Mouse (Mus musculus) thymus, postnatal 25 days (tissue): ENCODE results near the gene Epha2.

Experiments used
- DNase-seq: peaks from one replicate; pipeline ENCODE4 v3.0.0; 2022

Epha2 gene

GRCm38 (mm10) chr4:141304223-141304611 lies 3.2 kb downstream of the Epha2 start:
- no peak for DNase-seq

- DNase-seq, result no peak
These were observed 5.0 kb downstream of the Epha2 start for GRCm38 (mm10) chr4:141306057-141306456.

DNA sequence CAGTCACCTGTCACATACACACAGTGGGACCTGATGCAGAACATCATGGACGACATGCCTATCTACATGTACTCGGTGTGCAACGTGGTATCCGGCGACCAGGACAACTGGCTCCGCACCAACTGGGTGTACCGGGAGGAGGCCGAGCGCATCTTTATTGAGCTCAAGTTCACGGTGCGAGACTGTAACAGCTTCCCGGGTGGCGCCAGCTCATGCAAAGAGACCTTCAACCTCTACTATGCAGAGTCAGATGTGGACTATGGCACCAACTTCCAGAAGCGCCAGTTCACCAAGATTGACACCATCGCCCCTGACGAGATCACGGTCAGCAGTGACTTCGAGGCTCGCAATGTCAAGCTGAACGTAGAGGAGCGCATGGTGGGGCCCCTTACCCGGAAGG lies 7.3 kb downstream of the Epha2 start:
- DNase-seq, result no peak

- DNase-seq, result no peak
These were observed 8.1 kb downstream of the Epha2 start for GRCm38 (mm10) chr4:141308857-141309772.

DNA sequence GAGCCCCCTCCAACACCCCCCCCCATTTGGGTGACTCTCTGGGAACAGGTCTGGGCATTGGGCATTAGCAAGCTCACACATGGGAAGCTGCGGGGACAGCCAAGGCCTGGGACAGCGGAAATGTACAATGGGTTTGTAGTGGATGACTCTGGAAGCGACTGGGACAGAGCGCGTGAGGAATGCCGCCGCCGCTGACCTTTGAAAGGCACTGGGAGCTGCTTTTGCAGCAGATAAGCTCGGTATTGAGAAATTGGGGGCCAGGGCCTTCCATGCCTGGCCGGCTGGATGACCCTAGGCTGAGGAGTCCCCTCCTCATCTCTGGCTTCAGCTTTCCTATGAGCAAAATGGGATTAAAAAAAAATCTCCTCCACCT lies 8.7 kb downstream of the Epha2 start:
- no peak for DNase-seq

DNA sequence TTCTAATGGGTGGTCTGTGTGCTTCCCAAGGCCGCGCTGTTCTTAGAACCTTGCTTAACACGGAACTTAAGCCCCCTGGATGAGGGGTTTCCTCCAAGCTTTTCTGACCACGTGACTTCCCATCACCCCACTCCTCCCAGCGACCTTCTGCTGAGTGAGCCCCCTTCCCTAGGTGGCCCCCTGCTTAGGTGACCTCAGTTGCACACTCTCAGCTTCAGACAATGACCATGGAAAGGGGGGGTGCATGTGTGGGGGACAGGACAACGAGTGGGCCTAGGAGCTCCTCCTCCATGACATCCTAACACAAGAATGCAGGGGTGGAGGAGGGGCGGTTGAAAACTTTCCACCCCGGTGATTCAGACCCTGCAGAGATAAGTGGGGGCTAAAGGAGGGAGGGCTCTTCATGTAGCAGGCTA lies 9.2 kb downstream of the Epha2 start:
- no peak for DNase-seq

DNA sequence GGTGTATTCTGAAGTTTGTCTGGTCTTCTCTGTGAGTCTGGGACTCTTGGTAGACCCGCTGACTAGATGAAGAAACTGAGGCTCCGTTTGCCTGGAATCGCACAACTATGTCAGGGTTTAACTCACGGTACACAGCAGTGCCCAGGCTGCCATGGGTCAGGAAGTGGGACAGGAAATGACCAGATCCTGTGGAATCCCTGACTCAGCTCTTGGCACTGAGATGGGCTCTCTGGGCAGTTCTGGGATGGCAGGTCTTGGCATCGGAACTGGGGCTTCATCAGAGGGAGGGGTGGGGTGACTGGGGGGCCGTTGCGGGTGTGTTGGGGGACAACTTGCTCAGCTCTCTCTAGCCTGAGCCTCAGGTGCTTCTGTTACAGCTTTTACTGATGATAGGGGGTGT lies 10.0 kb downstream of the Epha2 start:
- DNase-seq, result no peak

DNA sequence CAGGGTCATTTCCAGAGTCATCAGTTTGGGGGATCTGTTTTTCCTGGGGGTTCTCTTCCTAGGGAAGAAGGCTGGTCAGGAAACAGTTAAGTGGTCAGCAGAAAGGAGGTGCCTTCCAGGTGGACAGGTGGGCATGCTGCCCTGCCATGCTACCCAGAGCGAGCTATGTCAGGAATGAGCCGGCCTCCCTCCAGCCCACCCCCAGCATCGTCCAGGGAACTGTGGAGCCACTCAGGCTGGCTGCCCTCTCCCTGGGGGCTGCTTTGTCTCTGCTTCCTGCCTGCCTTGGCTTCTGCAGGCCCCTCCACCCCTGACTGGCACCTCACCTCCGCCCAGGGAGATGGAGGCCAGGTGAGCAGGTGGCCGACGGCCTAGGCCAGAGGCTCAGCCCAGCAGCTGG lies 10.5 kb downstream of the Epha2 start:
- DNase-seq, result no peak

DNA sequence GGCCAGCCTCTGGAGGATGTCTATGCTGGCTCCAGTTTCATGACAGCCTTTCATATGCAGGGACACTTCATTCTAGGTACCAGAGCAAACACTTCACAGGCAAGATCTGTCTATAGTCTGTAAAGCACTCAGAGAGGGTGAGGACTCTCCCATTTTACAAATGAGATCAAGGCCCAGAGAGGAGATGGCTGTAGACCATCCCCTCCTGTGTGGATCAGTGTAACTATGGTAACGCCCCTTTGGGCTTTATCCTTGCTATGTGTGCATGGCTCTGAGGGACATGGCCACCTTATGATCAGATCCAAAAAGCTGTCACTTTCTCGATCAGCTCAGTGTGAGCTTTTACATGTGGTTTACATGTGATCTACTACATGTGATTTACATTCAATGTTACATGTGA lies 10.9 kb downstream of the Epha2 start:
- no peak for DNase-seq

GRCm38 (mm10) chr4:141312513-141313131 lies 11.6 kb downstream of the Epha2 start:
- DNase-seq, result no peak

- no peak for DNase-seq
These were observed 12.4 kb downstream of the Epha2 start for GRCm38 (mm10) chr4:141313481-141313880.

GRCm38 (mm10) chr4:141313924-141314323 lies 12.9 kb downstream of the Epha2 start:
- no peak for DNase-seq

- DNase-seq, result no peak
These were observed 13.7 kb downstream of the Epha2 start for GRCm38 (mm10) chr4:141314745-141315144.

GRCm38 (mm10) chr4:141316023-141316422 lies 15.0 kb downstream of the Epha2 start:
- DNase-seq, result no peak

- no peak for DNase-seq
These were observed 15.6 kb downstream of the Epha2 start for GRCm38 (mm10) chr4:141316498-141317180.

- DNase-seq, result no peak
These were observed 16.9 kb downstream of the Epha2 start for GRCm38 (mm10) chr4:141317914-141318313.

GRCm38 (mm10) chr4:141322526-141322925 lies 21.5 kb downstream of the Epha2 start:
- DNase-seq, result no peak

DNA sequence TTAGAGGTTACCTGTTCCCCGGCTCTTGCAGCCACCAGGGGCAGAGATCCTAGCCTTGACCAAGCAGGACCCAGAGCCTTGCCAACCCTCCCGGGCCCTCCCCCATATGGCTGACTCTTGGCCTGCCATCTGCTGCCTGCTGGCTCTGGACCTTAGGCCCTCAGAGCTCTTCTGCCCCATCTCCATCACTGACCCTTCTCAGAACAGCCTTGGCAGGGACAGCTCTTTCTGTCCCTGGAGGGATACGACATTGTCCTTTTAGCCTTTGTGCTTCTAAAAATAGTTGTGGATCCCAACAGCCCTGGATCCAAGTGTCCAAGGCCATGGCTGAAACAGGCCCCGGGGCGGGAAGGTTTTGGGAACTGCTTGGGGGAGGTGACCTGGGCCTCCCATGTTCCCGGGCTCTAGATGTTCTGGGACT lies 23.7 kb downstream of the Epha2 start:
- DNase-seq, result no peak

DNA sequence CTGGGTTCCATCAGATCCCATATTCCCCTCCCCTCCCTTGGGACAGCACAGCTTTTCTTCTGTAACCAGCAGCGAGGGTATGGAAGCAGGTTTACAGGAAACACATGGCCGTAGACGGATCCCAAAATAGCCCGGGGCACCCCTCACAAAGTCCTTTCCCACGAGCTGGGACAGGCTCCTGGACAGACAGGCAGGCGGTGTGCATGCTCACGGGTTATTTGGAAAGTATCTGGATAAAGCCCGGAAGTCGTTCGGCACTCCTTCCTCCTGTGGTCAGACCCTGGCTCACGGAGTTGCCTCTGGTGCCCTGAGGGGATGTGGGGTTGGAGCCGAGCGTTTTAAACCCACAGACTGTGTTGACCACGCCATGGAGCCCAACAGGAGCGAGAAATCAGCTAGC lies 24.6 kb downstream of the Epha2 start:
- DNase-seq, result no peak

DNA sequence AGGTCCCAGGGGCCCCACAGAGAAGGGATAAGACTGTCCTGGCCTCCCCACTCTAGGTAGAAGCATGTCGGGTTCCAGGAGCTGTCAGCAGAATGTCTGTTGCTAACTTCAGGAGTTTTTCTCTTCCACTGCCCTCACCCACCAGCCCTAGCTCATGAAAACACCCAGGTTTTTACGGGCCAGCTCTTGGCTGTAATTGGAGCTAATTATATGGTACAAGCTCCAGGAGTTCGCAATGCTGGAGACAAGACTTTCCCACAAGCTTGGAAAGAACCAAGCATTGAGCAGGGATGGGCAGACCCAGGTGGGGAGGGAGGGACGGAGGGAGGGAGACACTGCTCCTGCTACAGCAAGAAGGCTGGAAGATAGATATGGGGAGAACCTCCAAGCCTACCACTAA lies 26.0 kb downstream of the Epha2 start:
- no peak for DNase-seq

DNA sequence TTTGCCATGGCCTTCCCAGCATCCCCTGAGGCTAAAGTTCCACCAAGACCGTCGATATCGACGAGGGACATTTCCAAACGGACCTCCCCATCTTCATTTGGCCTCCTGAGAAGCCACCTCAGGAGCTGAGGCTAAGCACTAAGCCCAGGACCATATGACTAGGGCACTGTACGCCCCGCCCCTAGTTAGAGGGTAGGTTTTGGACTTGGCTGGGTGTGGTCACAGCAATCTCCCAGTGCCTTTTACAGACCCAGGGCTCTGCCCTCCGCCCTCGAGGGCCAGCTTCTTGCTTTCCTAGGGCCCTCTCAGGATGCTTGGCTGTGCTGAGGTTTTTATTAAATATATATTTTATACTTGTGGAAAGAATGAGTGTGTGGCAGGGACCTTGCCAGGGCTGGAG lies 27.7 kb downstream of the Epha2 start:
- DNase-seq, result no peak

DNA sequence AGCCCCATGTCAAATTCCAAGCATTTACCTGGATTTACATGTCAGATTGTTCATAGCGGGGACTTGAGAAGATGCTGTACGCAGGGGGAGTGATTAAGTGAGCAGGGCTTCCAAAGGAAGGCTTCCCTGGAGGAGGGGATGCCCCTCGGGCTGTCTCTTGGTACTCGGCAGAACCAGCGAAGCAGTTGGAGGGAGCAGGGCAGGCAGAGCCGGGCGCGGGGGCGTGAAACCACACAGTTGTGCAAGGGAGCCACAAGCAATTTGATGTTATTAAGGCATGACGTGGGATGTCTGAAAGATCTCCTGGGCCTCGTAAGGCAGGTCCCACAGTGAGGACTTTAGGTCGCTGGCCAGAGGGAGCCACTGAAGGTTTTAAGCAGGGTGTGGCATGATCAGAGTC lies 28.9 kb downstream of the Epha2 start:
- no peak for DNase-seq

DNA sequence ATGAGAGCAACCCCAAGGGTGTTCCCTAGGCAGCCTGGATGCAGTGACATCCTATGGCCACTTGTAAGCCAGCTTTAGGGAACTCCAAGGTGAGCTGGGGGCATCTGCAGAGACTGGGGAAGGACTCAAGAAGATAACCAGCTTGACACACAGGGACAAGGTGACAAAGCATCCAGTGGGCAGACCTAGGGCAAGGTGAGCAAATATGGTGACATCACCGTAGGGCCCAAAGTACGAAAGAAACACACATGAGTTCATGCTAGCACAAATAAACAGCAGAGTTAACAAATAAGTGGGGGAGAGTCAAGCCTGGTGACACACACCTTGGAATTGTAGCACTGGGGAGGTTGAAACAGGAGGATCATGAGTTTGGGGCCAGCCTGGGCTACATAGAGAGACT lies 30.4 kb downstream of the Epha2 start:
- no peak for DNase-seq

- DNase-seq, result no peak
These were observed 31.2 kb downstream of the Epha2 start for GRCm38 (mm10) chr4:141332258-141332657.
